In the genomic region with DNA sequence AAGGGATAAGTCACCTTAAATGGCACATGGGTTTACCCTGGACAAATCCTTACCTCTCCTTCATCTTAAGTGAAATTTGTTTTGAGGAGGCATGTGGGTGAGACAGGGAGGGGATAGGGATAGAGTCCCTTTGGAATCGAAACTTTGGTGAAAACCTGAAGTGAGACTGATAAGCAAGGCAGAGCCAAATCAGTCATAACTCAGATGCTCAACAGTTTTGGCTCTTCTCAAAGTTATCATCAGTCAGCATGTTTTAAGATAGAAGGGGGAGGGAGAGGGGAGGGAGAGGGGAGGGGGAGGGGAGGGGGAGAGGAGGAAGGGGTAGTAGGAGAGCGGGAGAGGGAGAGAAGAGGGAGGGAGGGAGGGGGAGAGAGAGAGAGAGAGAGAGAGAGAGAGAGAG, we compare ENCODE assay signal across 18 mouse cellular contexts.
DNase-seq lines count a peak whose midpoint lies in the region; ATAC-seq and TF ChIP-seq lines count a peak whose summit lies in the region.
"Had no signal": no experiment of that assay in that cellular context is flagged by ENCODE, and none has a peak within 500 bp of the region (broad histone marks: within the 10 kb centered on the region; RNA-seq: fewer than 3 reads in every experiment).

No protein-coding gene starts in this region.

- no peak overlapping the region for H3K4me3 ChIP-seq in forebrain, embryonic 10.5 days
- H3K4me3 ChIP-seq in forebrain, embryonic 13.5 days, result no peak overlapping the region
- H3K4me3 ChIP-seq in hindbrain, embryonic 14.5 days (replicated peaks; ENCODE audit: low read length), result no peak overlapping the region
- H3K4me3 ChIP-seq in hindbrain, embryonic 16.5 days (ENCODE audit: low read length), result no peak overlapping the region
- no peak overlapping the region for H3K4me3 ChIP-seq in MEL (ENCODE audit: control insufficient read depth in 1 of 2, insufficient read depth in 1 of 2, low read depth in 2 of 2, low read length in 2 of 2)
- H3K4me3 ChIP-seq: embryonic facial prominence, embryonic 15.5 days; heart, embryonic 15.5 days; limb, embryonic 13.5 days had no signal

- TF ChIP-seq POLR2A in MEL (IDR thresholded peaks at IDR 0.05; ENCODE audit: control insufficient read depth in 1 of 2, insufficient read depth in 1 of 2, low read depth in 1 of 2, low read length in 2 of 2, poor library complexity in 1 of 2), result no peak

- TF ChIP-seq CTCF in MEL (IDR thresholded peaks at IDR 0.05 in 2 of 3, conservative IDR thresholded peaks at IDR 0.05 in 1 of 3; ENCODE audit: control insufficient read depth in 1 of 3, insufficient read depth in 1 of 3, low read depth in 2 of 3, low read length in 3 of 3, poor library complexity in 1 of 3, severe bottlenecking in 1 of 3), result no peak

- no peak overlapping the region for H3K4me2 ChIP-seq in forebrain, embryonic 13.5 days
- no peak overlapping the region for H3K4me2 ChIP-seq in hindbrain, embryonic 14.5 days (replicated peaks)
- no peak overlapping the region for H3K4me2 ChIP-seq in hindbrain, embryonic 16.5 days (ENCODE audit: low read length)
- H3K4me2 ChIP-seq: embryonic facial prominence, embryonic 15.5 days; limb, embryonic 13.5 days; lung, embryonic 14.5 days had no signal

- 57% methylated on average over 2 of the region's 2 CpGs for WGBS in forebrain, embryonic 10.5 days
- WGBS in forebrain, embryonic 13.5 days, result 58% methylated on average over 2 of the region's 2 CpGs
- WGBS in hindbrain, embryonic 14.5 days, result 70% methylated on average over 2 of the region's 2 CpGs
- 65% methylated on average over 2 of the region's 2 CpGs for WGBS in hindbrain, embryonic 16.5 days

- no peaks in the 10 kb centered on the region for H3K36me3 ChIP-seq in forebrain, embryonic 10.5 days (replicated peaks)
- no peaks in the 10 kb centered on the region for H3K36me3 ChIP-seq in forebrain, embryonic 13.5 days (ENCODE audit: poor library complexity, severe bottlenecking)
- no peaks in the 10 kb centered on the region for H3K36me3 ChIP-seq in hindbrain, embryonic 14.5 days (replicated peaks; ENCODE audit: control insufficient read depth, insufficient read depth)
- no peaks in the 10 kb centered on the region for H3K36me3 ChIP-seq in hindbrain, embryonic 16.5 days (ENCODE audit: control insufficient read depth, insufficient read depth, low read length)
- peaks cover 0 to 7% of the 10 kb centered on the region in 2 experiments; a peak in 2 of 4 replicates for H3K36me3 ChIP-seq in MEL (ENCODE audit: control insufficient read depth in 1 of 2, insufficient read depth in 2 of 2, low read length in 2 of 2)
- H3K36me3 ChIP-seq: embryonic facial prominence, embryonic 15.5 days; heart, embryonic 15.5 days; limb, embryonic 13.5 days had no signal

- DNase-seq in forebrain, embryonic 10.5 days (ENCODE audit: extremely low spot score, low spot score), result no peak
- DNase-seq in hindbrain, embryonic 14.5 days (ENCODE audit: low spot score), result no peak
- DNase-seq in MEL (ENCODE audit: low read depth, low spot score), result peak; percentile 31
- DNase-seq in spleen, postnatal 14 days (ENCODE audit: low spot score in 2 of 2), result no peak
- DNase-seq in left cerebral cortex, adult 18-20 months (ENCODE audit: low spot score in 2 of 2), result no peak
- DNase-seq: cerebellum, postnatal 10 days; kidney, adult 11 months; midbrain, embryonic 14.5 days; retina, postnatal 1 day; right cerebral cortex, postnatal 4 days had no signal

- H3K9me3 ChIP-seq in forebrain, embryonic 10.5 days, result no peaks in the 10 kb centered on the region
- no peaks in the 10 kb centered on the region for H3K9me3 ChIP-seq in forebrain, embryonic 13.5 days (replicated peaks)
- H3K9me3 ChIP-seq in hindbrain, embryonic 14.5 days (ENCODE audit: control insufficient read depth, low read length), result no peaks in the 10 kb centered on the region
- no peaks in the 10 kb centered on the region for H3K9me3 ChIP-seq in hindbrain, embryonic 16.5 days (ENCODE audit: control insufficient read depth, low read length)
- no peaks in the 10 kb centered on the region for H3K9me3 ChIP-seq in MEL (replicated peaks; ENCODE audit: insufficient read depth, low read length)
- H3K9me3 ChIP-seq: embryonic facial prominence, embryonic 15.5 days; heart, embryonic 15.5 days; limb, embryonic 13.5 days had no signal

- peak; percentile 45 to 73 for TF ChIP-seq EP300 in MEL (IDR thresholded peaks at IDR 0.05; ENCODE audit: low read depth in 1 of 2, low read length in 2 of 2)

- TF ChIP-seq RAD21 in MEL (IDR thresholded peaks at IDR 0.05; ENCODE audit: low read depth, low read length), result no peak

- no peaks in the 10 kb centered on the region for H3K27me3 ChIP-seq in forebrain, embryonic 10.5 days (ENCODE audit: poor library complexity, severe bottlenecking)
- no peaks in the 10 kb centered on the region for H3K27me3 ChIP-seq in forebrain, embryonic 13.5 days
- no peaks in the 10 kb centered on the region for H3K27me3 ChIP-seq in hindbrain, embryonic 14.5 days (ENCODE audit: control insufficient read depth, insufficient read depth, low read length)
- H3K27me3 ChIP-seq in hindbrain, embryonic 16.5 days (replicated peaks; ENCODE audit: control insufficient read depth, insufficient read depth, low read length), result no peaks in the 10 kb centered on the region
- no peaks in the 10 kb centered on the region for H3K27me3 ChIP-seq in MEL (ENCODE audit: control insufficient read depth in 1 of 2, insufficient read depth in 2 of 2, low read length in 2 of 2)
- H3K27me3 ChIP-seq: embryonic facial prominence, embryonic 15.5 days; heart, embryonic 15.5 days; limb, embryonic 13.5 days; Patski had no signal

- no peak for ATAC-seq in forebrain, embryonic 13.5 days
- no peak for ATAC-seq in hindbrain, embryonic 14.5 days (ENCODE audit: low FRiP score)
- no peak for ATAC-seq in hindbrain, embryonic 16.5 days
- peak; percentile 21; the same call in 1 of the 2 replicates for ATAC-seq in megakaryocyte progenitor cell, adult 5-6 weeks (replicated peaks; ENCODE audit: poor library complexity)
- ATAC-seq: Patski had no signal

- 0 out of 2 replicates have a peak overlapping the region, but pooled peaks have one; percentile 22 for H3K27ac ChIP-seq in forebrain, embryonic 10.5 days
- no peak overlapping the region for H3K27ac ChIP-seq in forebrain, embryonic 13.5 days
- H3K27ac ChIP-seq in hindbrain, embryonic 14.5 days, result peak overlapping the region; percentile 75; the same call in 1 of the 2 replicates
- H3K27ac ChIP-seq in hindbrain, embryonic 16.5 days (ENCODE audit: low read depth, low read length), result no peak overlapping the region
- H3K27ac ChIP-seq in MEL (ENCODE audit: control insufficient read depth, low read depth, low read length), result no peak overlapping the region; the same call in 1 of the 2 replicates
- H3K27ac ChIP-seq: limb, embryonic 13.5 days had no signal

- no peak overlapping the region for H3K9ac ChIP-seq in forebrain, embryonic 13.5 days
- no peak overlapping the region for H3K9ac ChIP-seq in hindbrain, embryonic 14.5 days
- no peak overlapping the region for H3K9ac ChIP-seq in hindbrain, embryonic 16.5 days (ENCODE audit: low read depth, low read length)
- no peak overlapping the region for H3K9ac ChIP-seq in MEL (ENCODE audit: control insufficient read depth, low read depth, low read length, poor library complexity, severe bottlenecking)
- H3K9ac ChIP-seq: embryonic facial prominence, embryonic 15.5 days; heart, embryonic 15.5 days; limb, embryonic 13.5 days; lung, embryonic 14.5 days had no signal

- H3K4me1 ChIP-seq in forebrain, embryonic 10.5 days, result peaks cover 59% of the 10 kb centered on the region
- H3K4me1 ChIP-seq in forebrain, embryonic 13.5 days, result peaks cover 36% of the 10 kb centered on the region
- H3K4me1 ChIP-seq in hindbrain, embryonic 14.5 days (replicated peaks; ENCODE audit: control insufficient read depth, insufficient read depth, low read length), result peaks cover 30% of the 10 kb centered on the region
- peaks cover 11% of the 10 kb centered on the region for H3K4me1 ChIP-seq in hindbrain, embryonic 16.5 days (ENCODE audit: control insufficient read depth, insufficient read depth, low read depth, low read length)
- H3K4me1 ChIP-seq in MEL (ENCODE audit: control insufficient read depth in 1 of 2, insufficient read depth in 2 of 2, low read length in 2 of 2), result peaks cover 10 to 13% of the 10 kb centered on the region in 2 experiments

- no peaks in the 10 kb centered on the region for H3K79me2 ChIP-seq in MEL (ENCODE audit: control insufficient read depth, insufficient read depth, low read length, poor library complexity)

TF ChIP-seq in MEL, 35 proteins besides CTCF, POLR2A, EP300 and RAD21 (continues in another document):
- TF ChIP-seq KAT2A (conservative IDR thresholded peaks at IDR 0.05; ENCODE audit: low read depth, low read length), result no peak
- TF ChIP-seq CHD2 (IDR thresholded peaks at IDR 0.05; ENCODE audit: low read length), result no peak
- no peak for TF ChIP-seq NRF1 (IDR thresholded peaks at IDR 0.05; ENCODE audit: insufficient read depth, low read depth, low read length, poor library complexity, severe bottlenecking)
- TF ChIP-seq HCFC1 (IDR thresholded peaks at IDR 0.05; ENCODE audit: low read depth, low read length), result no peak
- no peak for TF ChIP-seq ZNF384 (IDR thresholded peaks at IDR 0.05; ENCODE audit: low read depth, low read length)
- TF ChIP-seq MEF2A (IDR thresholded peaks at IDR 0.05; ENCODE audit: extremely low read depth, insufficient replicate concordance, low read depth, low read length, poor library complexity, severe bottlenecking), result no peak
- TF ChIP-seq CHD1 (IDR thresholded peaks at IDR 0.05; ENCODE audit: low read depth, low read length), result no peak
- TF ChIP-seq ZC3H11A (IDR thresholded peaks at IDR 0.05; ENCODE audit: low read depth, low read length), result no peak
- TF ChIP-seq MAFK (IDR thresholded peaks at IDR 0.05; ENCODE audit: borderline replicate concordance, low read depth, low read length), result no peak
- no peak for TF ChIP-seq BHLHE40 (IDR thresholded peaks at IDR 0.05; ENCODE audit: borderline replicate concordance, low read depth, low read length)
- no peak for TF ChIP-seq GABPA (IDR thresholded peaks at IDR 0.05; ENCODE audit: low read depth, low read length)
- TF ChIP-seq TCF12 (IDR thresholded peaks at IDR 0.05; ENCODE audit: low read depth, low read length), result peak; percentile 79; the same call in 1 of the 2 replicates
- TF ChIP-seq MAZ (IDR thresholded peaks at IDR 0.05; ENCODE audit: low read depth, low read length), result 0 out of 2 replicates have a peak, but pooled peaks have one; percentile 53
- no peak for TF ChIP-seq POLR2AphosphoS5 (IDR thresholded peaks at IDR 0.05; ENCODE audit: borderline replicate concordance, low read depth, low read length)
- TF ChIP-seq RCOR1 (IDR thresholded peaks at IDR 0.05; ENCODE audit: low read depth, low read length), result no peak
- no peak for TF ChIP-seq E2F4 (IDR thresholded peaks at IDR 0.05; ENCODE audit: borderline replicate concordance, low read depth, low read length)
- TF ChIP-seq ELF1 (IDR thresholded peaks at IDR 0.05; ENCODE audit: low read depth, low read length), result no peak
- no peak for TF ChIP-seq USF1 (IDR thresholded peaks at IDR 0.05; ENCODE audit: low read depth, low read length)
- peak; percentile 46; the same call in 1 of the 2 replicates for TF ChIP-seq ETS1 (IDR thresholded peaks at IDR 0.05; ENCODE audit: low read depth, low read length)

Comparison
In these comparisons a context has a peak if more than half of its experiments do, and no peak if none do; other contexts are left out.
1. H3K27ac ChIP-seq: peak in forebrain, embryonic 10.5 days (single experiment) and hindbrain, embryonic 14.5 days (single experiment); none in forebrain, embryonic 13.5 days (single experiment), hindbrain, embryonic 16.5 days (single experiment) and MEL (single experiment).